In the genomic region with DNA sequence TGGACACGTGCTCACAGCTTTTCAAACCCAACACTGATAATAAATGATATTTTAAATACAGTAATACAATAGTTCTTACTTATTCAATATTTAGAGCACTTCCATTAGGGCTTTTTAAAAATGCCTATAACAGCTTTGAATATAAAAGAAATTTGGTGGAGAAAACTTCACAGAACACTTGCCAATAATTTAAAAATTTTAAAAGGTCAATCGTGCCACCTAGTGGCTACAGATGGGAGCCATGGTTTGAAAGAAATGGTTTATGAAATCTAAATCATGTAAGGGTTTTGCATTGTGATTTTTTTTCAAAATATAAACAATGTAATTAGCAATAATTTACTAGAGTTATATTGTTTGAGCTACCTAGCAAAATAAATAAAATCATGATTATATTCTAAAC, we compare ENCODE assay signal across 8 mouse cellular contexts.
DNase-seq lines count a peak whose midpoint lies in the region; ATAC-seq and TF ChIP-seq lines count a peak whose summit lies in the region.

No protein-coding gene starts in this region.

- intact Hi-C loops in left cerebral cortex, adult 2 months (cut with DNase I) = loop anchor here (2.0 to 10.0 kb wide), 2 partner anchors 1365 to 1721 kb away; no protein-coding TSS in a partner anchor

- in situ Hi-C loops in ES-E14 (cut with MboI; ENCODE audit: low sequenced_read_pairs in 2 of 2, unreplicated experiment in 2 of 2) = loop anchor here (25.0 kb wide), 3 partner anchors 434 to 1359 kb away; no protein-coding TSS in a partner anchor

- no peaks in the 10 kb centered on the region for H3K9me3 ChIP-seq in ES-E14 (ENCODE audit: control insufficient read depth, insufficient read depth, low read depth, low read length)

- no peaks in the 10 kb centered on the region for H3K4me1 ChIP-seq in ES-E14 (ENCODE audit: control insufficient read depth in 2 of 2, insufficient read depth in 2 of 2, low read length in 2 of 2, poor library complexity in 1 of 2)

- no peak overlapping the region for H3K9ac ChIP-seq in ES-E14 (ENCODE audit: insufficient read depth, low read depth, low read length, poor library complexity, severe bottlenecking)

- TF ChIP-seq CTCF in left cerebral cortex, adult 2 months (IDR thresholded peaks at IDR 0.05) = peak; percentile 86

- H3K4me3 ChIP-seq in left cerebral cortex, adult 2 months = no peak overlapping the region
- no peak overlapping the region for H3K4me3 ChIP-seq in ES-E14 (ENCODE audit: insufficient read depth in 1 of 2, low read depth in 1 of 2, low read length in 2 of 2, poor library complexity in 1 of 2, severe bottlenecking in 1 of 2)

- peak; percentile 66 for DNase-seq in embryo, embryonic 10.5 days (ENCODE audit: low spot score)
- no peak for DNase-seq in embryo, embryonic 10 days (ENCODE audit: low spot score)
- DNase-seq in left cerebral cortex, adult 2 months (ENCODE audit: extremely low spot score in 1 of 2, low spot score in 2 of 2) = peak; percentile 21 to 27
- no peak for DNase-seq in left cerebral cortex, adult 11 months (ENCODE audit: low spot score)
- no peak for DNase-seq in ES-E14 (ENCODE audit: low read depth, low spot score)
- peak; percentile 24 to 31 for DNase-seq in kidney, postnatal 4 days
- no peak for DNase-seq in spleen, adult 12 weeks (ENCODE audit: low spot score)

- ATAC-seq in erythroid progenitor cell, adult 5-6 weeks (replicated peaks; ENCODE audit: low FRiP score, poor library complexity, severe bottlenecking) = no peak

- no peaks in the 10 kb centered on the region for H3K36me3 ChIP-seq in ES-E14 (ENCODE audit: control insufficient read depth, insufficient read depth, low read length, poor library complexity, severe bottlenecking)

- H3K27ac ChIP-seq in left cerebral cortex, adult 2 months = no peak overlapping the region
- H3K27ac ChIP-seq in ES-E14 (ENCODE audit: insufficient read depth, low read depth, low read length, poor library complexity, severe bottlenecking) = no peak overlapping the region

TF ChIP-seq in ES-E14, 5 proteins besides CTCF, POLR2A, EP300 and RAD21:
- TF ChIP-seq ZC3H11A (IDR thresholded peaks at IDR 0.05; ENCODE audit: borderline replicate concordance, low read depth, low read length) = 0 out of 2 replicates have a peak, but pooled peaks have one; percentile 24
- no peak for TF ChIP-seq CHD2 (IDR thresholded peaks at IDR 0.05; ENCODE audit: low read depth, low read length)

Comparison
In these comparisons a context has a peak if more than half of its experiments do, and no peak if none do; other contexts are left out.
1. DNase-seq: peak in embryo, embryonic 10.5 days (single experiment), left cerebral cortex, adult 2 months (2 of 2) and kidney, postnatal 4 days (2 of 2); none in embryo, embryonic 10 days (single experiment), left cerebral cortex, adult 11 months (single experiment), ES-E14 (single experiment) and spleen, adult 12 weeks (single experiment).